Mouse (Mus musculus) testis, adult 2 months (tissue): Measurements from ENCODE around the gene Mrps12.

Experiments
- CTCF ChIP-seq: fragments of 200-500 bp; IDR thresholded peaks from 2 replicates; pipeline ENCODE4 v1.5.1; 2012; ENCODE audit warnings: low read depth, mild to moderate bottlenecking, inconsistent platforms, low read length, moderate library complexity; ENCODE audit not compliant: control insufficient read depth, insufficient read depth, insufficient replicate concordance
- POLR2A ChIP-seq: fragments of 200-500 bp; IDR thresholded peaks from 2 replicates; pipeline ENCODE4 v1.6.1; 2012; ENCODE audit warnings: low read depth, mild to moderate bottlenecking, inconsistent platforms, low read length, moderate library complexity; ENCODE audit not compliant: control insufficient read depth

DNA sequence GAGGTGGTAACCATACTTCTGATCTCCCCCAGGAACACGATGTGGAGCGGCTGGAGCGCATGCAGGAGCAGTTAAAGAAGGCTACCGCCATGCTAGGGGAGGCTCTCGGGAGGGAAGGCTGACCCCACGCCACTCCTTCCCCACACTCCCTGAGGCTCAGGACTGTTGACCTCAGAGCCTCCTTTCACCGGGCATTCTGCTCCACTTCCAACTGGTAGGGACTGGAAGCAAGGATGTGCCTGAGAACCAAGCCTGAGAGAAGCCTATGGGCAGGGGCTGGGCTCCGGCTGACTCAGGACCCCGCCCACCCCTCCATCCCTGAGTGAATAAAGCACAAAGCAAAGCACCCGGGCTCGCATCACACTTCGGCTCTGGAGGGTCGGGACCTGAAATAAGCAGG, 17.0 kb upstream of the Mrps12 start:
- TF ChIP-seq POLR2A (no peak), CTCF (no peak)
